Mouse (Mus musculus) neural tube, embryonic 11.5 days (tissue): ENCODE measurements around the gene Qk. TPM values are rescaled to one million over a fixed set of nuclear protein-coding genes. Genes with fewer than 3 reads are reported as not detected.

Experiments
- ATAC-seq: fragments of 200-750 bp; cut with Nextera tagmentation; 2 replicates; pipeline ENCODE4 v1.8.0; 2017; ENCODE audit warnings: moderate number of reproducible peaks, mild to moderate bottlenecking, moderate TSS enrichment, moderate library complexity; ENCODE audit not compliant: insufficient read depth, low FRiP score, low TSS enrichment
- DNase-seq: peaks from one replicate; pipeline ENCODE4 v3.0.0-alpha.2; 2015; ENCODE audit warnings: low spot score
- H3K27ac ChIP-seq: fragments of 300-500 bp; sonication (generic); 2 replicates; pipeline ENCODE4 v1.5.1; 2014; ENCODE audit warnings: low read depth, mild to moderate bottlenecking, low read length
- H3K27me3 ChIP-seq: fragments of 300-500 bp; sonication (generic); 2 replicates; pipeline ENCODE4 v1.6.1; 2014; ENCODE audit warnings: mild to moderate bottlenecking, low read length, mixed read lengths; ENCODE audit not compliant: control insufficient read depth, insufficient read depth
- H3K36me3 ChIP-seq: fragments of 300-500 bp; sonication (generic); 2 replicates; pipeline ENCODE4 v1.6.1; 2014; ENCODE audit warnings: mild to moderate bottlenecking, low read length, moderate library complexity, mixed read lengths; ENCODE audit not compliant: control insufficient read depth, insufficient read depth
- H3K4me1 ChIP-seq: fragments of 300-500 bp; sonication (generic); 2 replicates; pipeline ENCODE4 v1.6.1; 2014; ENCODE audit warnings: low read length, mixed read lengths; ENCODE audit not compliant: control insufficient read depth, insufficient read depth
- H3K4me2 ChIP-seq: fragments of 300-500 bp; sonication (generic); 2 replicates; pipeline ENCODE4 v1.6.1; 2014; ENCODE audit warnings: low read depth, mild to moderate bottlenecking, moderate library complexity
- H3K4me3 ChIP-seq: fragments of 300-500 bp; sonication (generic); 2 replicates; pipeline ENCODE4 v1.5.1; 2014; ENCODE audit warnings: low read depth, low read length
- H3K9ac ChIP-seq: fragments of 300-500 bp; sonication (generic); 2 replicates; pipeline ENCODE4 v1.6.1; 2014; ENCODE audit warnings: mild to moderate bottlenecking, low read length
- H3K9me3 ChIP-seq: fragments of 300-500 bp; sonication (generic); 2 replicates; pipeline ENCODE4 v1.6.1; 2016; ENCODE audit warnings: low read length; ENCODE audit not compliant: control insufficient read depth
- WGBS: fragments of 180-500 bp; shearing (Covaris S2); extraction: QIAGEN DNeasy Blood & Tissue Kit; methylation state at CpG from one replicate; pipeline ENCODE4 v1.1.7; 2014; 5-methylcytosine and 5-hydroxymethylcytosine counted together
- polyA plus RNA-seq: library from polyadenylated mRNA; unstranded; fragments of >200 nt; fragmentation: Nextera tagmentation; extraction: Ambion mirVana; gene quantifications from 2 replicates; pipeline ENCODE4 v1.2.1, GENCODE M21; 2014

Gene Qk
- polyA plus RNA-seq, 1 experiment from 2014 or later = 57.0 TPM

GRCm38 (mm10) chr17:10332127-10332526 is 12.5 kb upstream of the Qk start:
- no peak for ATAC-seq
- Histone ChIP-seq H3K36me3 (no peaks in the 10 kb centered on the region), H3K27me3 (no peaks in the 10 kb centered on the region), H3K9me3 (no peaks in the 10 kb centered on the region), H3K27ac (no peak overlapping the region), H3K4me2 (no peak overlapping the region), H3K9ac (no peak overlapping the region), H3K4me3 (no peak overlapping the region), H3K4me1 (peaks cover 18% of the 10 kb centered on the region; the same call in 1 of the 2 replicates)
- no peak for DNase-seq
- 70% methylated on average over 3 of the region's 3 CpGs for WGBS

GRCm38 (mm10) chr17:10329461-10329860 is 9.8 kb upstream of the Qk start:
- no peak overlapping the region for H3K4me2 ChIP-seq
- ATAC-seq = no peak
- no peaks in the 10 kb centered on the region for H3K36me3 ChIP-seq
- 87% methylated on average over 5 of the region's 5 CpGs for whole genome bisulfite sequencing
- H3K9ac ChIP-seq = no peak overlapping the region
- H3K4me3 ChIP-seq = no peak overlapping the region
- peaks cover 9% of the 10 kb centered on the region; the same call in 1 of the 2 replicates for H3K4me1 ChIP-seq
- DNase-seq = no peak
- no peak overlapping the region for H3K27ac ChIP-seq
- H3K9me3 ChIP-seq = no peaks in the 10 kb centered on the region
- no peaks in the 10 kb centered on the region for H3K27me3 ChIP-seq

- H3K4me2 ChIP-seq = no peak overlapping the region
- no peak overlapping the region for H3K9ac ChIP-seq
- H3K9me3 ChIP-seq = no peaks in the 10 kb centered on the region
- WGBS = 91% methylated on average over 9 of the region's 9 CpGs
- H3K4me3 ChIP-seq = no peak overlapping the region
- H3K36me3 ChIP-seq = no peaks in the 10 kb centered on the region
- ATAC-seq = no peak
- 0 out of 2 replicates have a peak, but pooled peaks cover under 1% of the 10 kb centered on the region for H3K4me1 ChIP-seq
- H3K27me3 ChIP-seq = no peaks in the 10 kb centered on the region
- H3K27ac ChIP-seq = no peak overlapping the region
- DNase-seq = no peak
Observed at GRCm38 (mm10) chr17:10328544-10329100, 9.0 kb upstream of the Qk start.

- no peak for DNase-seq
- H3K9me3 ChIP-seq = no peaks in the 10 kb centered on the region
- ATAC-seq = no peak
- H3K36me3 ChIP-seq = no peaks in the 10 kb centered on the region
- H3K4me3 ChIP-seq = no peak overlapping the region
- no peak overlapping the region for H3K4me2 ChIP-seq
- WGBS = 80% methylated on average over 5 of the region's 5 CpGs
- H3K27ac ChIP-seq = no peak overlapping the region
- H3K9ac ChIP-seq = no peak overlapping the region
- no peaks in the 10 kb centered on the region for H3K27me3 ChIP-seq
- H3K4me1 ChIP-seq = no peaks in the 10 kb centered on the region
Observed at GRCm38 (mm10) chr17:10327584-10328210, 8.0 kb upstream of the Qk start.

- no peak overlapping the region for H3K27ac ChIP-seq
- DNase-seq = no peak
Observed at GRCm38 (mm10) chr17:10326596-10327045, 7.0 kb upstream of the Qk start.

GRCm38 (mm10) chr17:10325921-10326320 is 6.3 kb upstream of the Qk start:
- Histone ChIP-seq H3K4me2 (no peak overlapping the region), H3K9ac (no peak overlapping the region), H3K36me3 (no peaks in the 10 kb centered on the region), H3K27me3 (no peaks in the 10 kb centered on the region), H3K4me1 (peaks cover 9% of the 10 kb centered on the region; the same call in 1 of the 2 replicates), H3K4me3 (no peak overlapping the region), H3K27ac (no peak overlapping the region), H3K9me3 (no peaks in the 10 kb centered on the region)
- ATAC-seq (no peak), DNase-seq (no peak)
- 90% methylated on average over 4 of the region's 4 CpGs for whole genome bisulfite sequencing

More at GRCm38 (mm10) chr17:10326596-10327045, 7.0 kb upstream of the Qk start:
- Histone ChIP-seq H3K9me3 (no peaks in the 10 kb centered on the region), H3K27me3 (no peaks in the 10 kb centered on the region), H3K4me2 (no peak overlapping the region), H3K4me1 (peaks cover 2% of the 10 kb centered on the region; the same call in 1 of the 2 replicates), H3K36me3 (no peaks in the 10 kb centered on the region), H3K9ac (no peak overlapping the region), H3K4me3 (no peak overlapping the region)
- 68% methylated on average over 3 of the region's 3 CpGs for WGBS
- no peak for ATAC-seq

- H3K4me2 ChIP-seq = peak overlapping the region; percentile 40
- no peak for DNase-seq
- no peak overlapping the region for H3K27ac ChIP-seq
- no peak overlapping the region for H3K9ac ChIP-seq
- no peak overlapping the region for H3K4me3 ChIP-seq
- peaks cover 9% of the 10 kb centered on the region; the same call in 1 of the 2 replicates for H3K4me1 ChIP-seq
- H3K27me3 ChIP-seq = no peaks in the 10 kb centered on the region
- ATAC-seq = no peak
- H3K36me3 ChIP-seq = no peaks in the 10 kb centered on the region
- no peaks in the 10 kb centered on the region for H3K9me3 ChIP-seq
- WGBS = 62% methylated on average over 4 of the region's 4 CpGs
Observed at GRCm38 (mm10) chr17:10321754-10322153, 2.1 kb upstream of the Qk start.

- no peak overlapping the region for H3K27ac ChIP-seq
- H3K4me2 ChIP-seq = peak overlapping the region; percentile 40
- no peak overlapping the region for H3K9ac ChIP-seq
- DNase-seq (no peak), ATAC-seq (no peak)
- H3K36me3 ChIP-seq = no peaks in the 10 kb centered on the region
- H3K27me3 ChIP-seq = no peaks in the 10 kb centered on the region
- 20% methylated on average over 1 of the region's 1 CpGs for WGBS
- peaks cover 9% of the 10 kb centered on the region; the same call in 1 of the 2 replicates for H3K4me1 ChIP-seq
- H3K9me3 ChIP-seq = no peaks in the 10 kb centered on the region
- peak overlapping the region; percentile 13 for H3K4me3 ChIP-seq
Observed at GRCm38 (mm10) chr17:10321092-10321491, 1.4 kb upstream of the Qk start.

GRCm38 (mm10) chr17:10320456-10320790 is 769 bp upstream of the Qk start:
- no peaks in the 10 kb centered on the region for H3K36me3 ChIP-seq
- ATAC-seq (no peak), DNase-seq (no peak)
- peak overlapping the region; percentile 99 for H3K27ac ChIP-seq
- H3K9ac ChIP-seq = peak overlapping the region; percentile 95
- peak overlapping the region; percentile 77 for H3K4me3 ChIP-seq
- H3K4me1 ChIP-seq = peaks cover 9% of the 10 kb centered on the region; the same call in 1 of the 2 replicates
- peak overlapping the region; percentile 47 for H3K4me2 ChIP-seq
- 14% methylated on average over 10 of the region's 10 CpGs for whole genome bisulfite sequencing
- no peaks in the 10 kb centered on the region for H3K9me3 ChIP-seq
- H3K27me3 ChIP-seq = no peaks in the 10 kb centered on the region
